Mouse (Mus musculus) embryonic fibroblast, embryonic 13.5 days (primary cell): ENCODE measurements at regions not wholly inside any gene's neighbourhood (a gene's known extent, or its start where the extent isn't known, plus 50 kb on each side); places are given as distances from the start of the nearest gene placed in this dataset.

Source experiments
- CTCF ChIP-seq: IDR thresholded peaks from 2 replicates; pipeline ENCODE4 v1.5.1; 2011; ENCODE audit warnings: mild to moderate bottlenecking, control low read depth, low read length, moderate library complexity, borderline replicate concordance; ENCODE audit not compliant: insufficient read depth
- POLR2A ChIP-seq: IDR thresholded peaks from 2 replicates; pipeline ENCODE4 v1.6.1; 2011; ENCODE audit warnings: low read depth, mild to moderate bottlenecking, control low read depth, low read length, moderate library complexity

DNA sequence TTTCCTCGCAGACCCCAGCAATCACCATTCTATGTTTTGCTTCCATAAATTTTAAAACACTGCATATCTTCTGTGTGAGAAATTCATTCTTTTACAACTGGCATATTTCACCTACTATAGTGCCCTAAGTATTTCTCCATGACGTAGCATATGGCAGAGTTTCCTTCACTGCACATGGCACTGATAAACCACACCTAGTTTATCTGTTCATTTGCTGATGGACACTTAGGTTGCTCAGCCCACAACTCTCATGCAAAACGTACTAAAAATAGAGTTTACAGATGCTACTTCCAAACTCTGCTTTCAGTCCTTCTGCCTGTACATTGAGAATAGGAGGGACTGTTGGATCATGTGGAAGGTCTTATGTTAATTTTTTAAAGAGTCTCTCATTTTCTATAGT lies 102.7 kb upstream of the Map3k7 start:
- TF ChIP-seq CTCF (no peak), POLR2A (no peak)
